Mouse (Mus musculus): ENCODE measurements around the gene Pkp4. TPM values are rescaled to one million over a fixed set of nuclear protein-coding genes. Genes with fewer than 3 reads are reported as not detected.

Pkp4 gene
- total and polyA plus RNA-seq, 2 experiments = 38.4 to 42.7 TPM

DNA sequence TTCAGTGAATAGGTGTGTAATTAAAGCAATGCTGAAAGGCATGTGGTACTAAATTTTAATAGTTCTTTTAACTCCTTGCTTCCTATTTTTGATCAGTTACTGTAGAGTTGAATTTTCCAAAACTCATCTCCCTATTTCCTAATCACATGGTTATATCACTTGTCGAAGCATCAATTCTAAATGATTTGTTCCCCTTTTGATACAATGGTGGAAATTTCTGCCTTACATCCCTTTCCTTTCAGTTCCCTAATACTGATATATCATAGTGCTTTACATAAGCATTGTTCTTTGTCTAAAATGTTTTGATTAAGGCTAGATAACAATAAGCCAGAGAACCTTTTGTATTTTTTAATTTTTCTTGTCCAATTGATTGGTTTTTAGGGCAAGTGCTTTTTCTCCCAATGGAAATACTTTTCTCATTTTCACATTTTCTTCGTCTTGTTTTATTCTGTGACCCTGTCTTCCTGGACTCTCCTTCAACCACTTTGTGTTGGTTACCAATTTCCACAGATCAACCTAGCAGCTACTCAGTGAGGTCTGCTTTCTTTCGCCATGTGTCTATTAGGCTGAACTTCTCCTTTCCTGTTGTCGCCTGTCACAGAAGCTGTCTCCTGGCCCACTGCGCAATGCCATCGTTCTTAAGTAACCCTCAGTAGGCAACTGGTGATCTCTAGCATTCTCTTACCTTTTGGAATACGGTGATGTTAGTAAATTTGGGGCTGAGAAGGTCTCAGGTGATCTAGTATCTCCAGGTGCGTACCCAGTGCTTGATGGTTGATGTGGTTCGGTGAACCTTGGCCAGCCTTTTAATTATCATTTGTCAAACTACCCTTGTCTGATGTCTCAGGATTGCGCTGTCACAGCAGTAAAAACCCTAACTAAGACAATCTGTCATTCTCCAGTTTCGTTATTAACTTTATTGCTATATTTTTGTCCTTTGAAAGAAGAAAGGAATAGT is 23.7 kb downstream of the Pkp4 start:
- H3K27ac ChIP-seq (replicated peaks; ENCODE audit: insufficient read depth, low read depth, low read length) = no peak overlapping the region
- DNase-seq (ENCODE audit: extremely low read depth, low read depth, low spot score) = no peak
- no peaks in the 10 kb centered on the region for H3K4me1 ChIP-seq (ENCODE audit: control insufficient read depth, insufficient read depth, low read length)

DNA sequence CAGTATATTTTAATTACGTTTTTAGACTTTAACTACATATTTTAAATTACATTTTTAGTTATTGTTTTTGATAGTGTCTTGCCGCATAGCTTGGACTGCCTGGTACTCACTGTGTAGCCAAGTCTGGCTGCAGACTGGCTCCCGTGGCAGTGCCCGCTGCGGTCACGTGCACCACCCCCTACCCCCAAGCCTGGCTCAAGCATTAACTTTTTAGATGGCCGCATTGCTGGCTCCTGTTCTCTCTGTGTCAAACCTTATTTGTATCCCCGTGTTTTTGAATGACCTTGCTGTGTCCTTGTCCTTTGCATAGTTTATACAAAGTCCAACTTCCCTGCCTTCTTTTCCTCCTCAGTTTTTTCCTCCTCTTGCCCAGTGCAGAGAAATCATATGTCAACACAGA is 25.5 kb downstream of the Pkp4 start:
- no peak overlapping the region for H3K4me3 ChIP-seq (ENCODE audit: insufficient read depth, low read depth, low read length)
- H3K9ac ChIP-seq (ENCODE audit: low read depth, low read length) = no peak overlapping the region
- H3K27me3 ChIP-seq (ENCODE audit: control insufficient read depth, insufficient read depth, low read length) = no peaks in the 10 kb centered on the region
- TF ChIP-seq CTCF (IDR thresholded peaks at IDR 0.05; ENCODE audit: low read depth, low read length) (no peak), POLR2A (IDR thresholded peaks at IDR 0.05; ENCODE audit: extremely low read depth, insufficient read depth, low read length) (no peak)
- peak; percentile 48 for DNase-seq (ENCODE audit: extremely low read depth, low read depth, low spot score)
- no peaks in the 10 kb centered on the region for H3K36me3 ChIP-seq (ENCODE audit: control insufficient read depth, insufficient read depth, low read length)
- 0 out of 2 replicates have a peak, but pooled peaks cover 2% of the 10 kb centered on the region for H3K4me1 ChIP-seq (ENCODE audit: control insufficient read depth, insufficient read depth, low read length)
- WGBS = 86% methylated on average over 8 of the region's 8 CpGs
- peaks cover 51% of the 10 kb centered on the region; the same call in 1 of the 2 replicates for H3K79me2 ChIP-seq (ENCODE audit: control insufficient read depth, insufficient read depth, low read length)
- no peak overlapping the region for H3K27ac ChIP-seq (replicated peaks; ENCODE audit: insufficient read depth, low read depth, low read length)

More for the DNA sequence above, 23.7 kb downstream of the Pkp4 start:
- 93% methylated on average over 11 of the region's 11 CpGs for WGBS
- TF ChIP-seq POLR2A (IDR thresholded peaks at IDR 0.05; ENCODE audit: extremely low read depth, insufficient read depth, low read length) (no peak), CTCF (IDR thresholded peaks at IDR 0.05; ENCODE audit: low read depth, low read length) (no peak)
- no peak overlapping the region for H3K4me3 ChIP-seq (ENCODE audit: insufficient read depth, low read depth, low read length)
- no peak overlapping the region for H3K9ac ChIP-seq (ENCODE audit: low read depth, low read length)
- no peaks in the 10 kb centered on the region for H3K27me3 ChIP-seq (ENCODE audit: control insufficient read depth, insufficient read depth, low read length)
- peaks cover 48% of the 10 kb centered on the region; the same call in 1 of the 2 replicates for H3K79me2 ChIP-seq (ENCODE audit: control insufficient read depth, insufficient read depth, low read length)
- H3K36me3 ChIP-seq (ENCODE audit: control insufficient read depth, insufficient read depth, low read length) = no peaks in the 10 kb centered on the region

DNA sequence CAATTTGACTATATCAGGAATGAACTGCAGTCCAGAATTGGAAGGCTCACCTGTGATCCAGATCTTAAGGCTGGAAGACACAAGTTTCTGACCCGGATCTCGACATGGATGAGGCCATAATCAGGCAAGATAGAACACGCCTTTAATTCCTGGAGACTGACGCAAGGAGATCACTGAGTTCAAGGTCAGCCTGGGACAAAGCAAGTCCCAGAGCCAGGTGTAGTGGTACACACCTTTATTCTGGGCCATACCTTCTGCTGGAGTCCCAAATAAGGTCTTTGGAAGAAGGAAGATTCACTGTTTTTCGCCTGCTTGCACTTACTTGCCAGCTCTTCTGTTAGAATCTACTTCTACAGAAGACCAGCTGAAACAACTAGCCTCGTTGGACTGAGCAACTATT is 26.3 kb downstream of the Pkp4 start:
- 89% methylated on average over 6 of the region's 6 CpGs for WGBS
- no peak for DNase-seq (ENCODE audit: extremely low read depth, low read depth, low spot score)
- Histone ChIP-seq H3K27ac (replicated peaks; ENCODE audit: insufficient read depth, low read depth, low read length) (no peak overlapping the region), H3K9ac (ENCODE audit: low read depth, low read length) (no peak overlapping the region), H3K79me2 (ENCODE audit: control insufficient read depth, insufficient read depth, low read length) (peaks cover 56% of the 10 kb centered on the region; the same call in 1 of the 2 replicates), H3K36me3 (ENCODE audit: control insufficient read depth, insufficient read depth, low read length) (no peaks in the 10 kb centered on the region), H3K27me3 (ENCODE audit: control insufficient read depth, insufficient read depth, low read length) (no peaks in the 10 kb centered on the region), H3K4me3 (ENCODE audit: insufficient read depth, low read depth, low read length) (no peak overlapping the region), H3K4me1 (ENCODE audit: control insufficient read depth, insufficient read depth, low read length) (0 out of 2 replicates have a peak, but pooled peaks cover 2% of the 10 kb centered on the region)
- no peak for TF ChIP-seq POLR2A (IDR thresholded peaks at IDR 0.05; ENCODE audit: extremely low read depth, insufficient read depth, low read length)
- TF ChIP-seq CTCF (IDR thresholded peaks at IDR 0.05; ENCODE audit: low read depth, low read length) = no peak

- TF ChIP-seq CTCF (IDR thresholded peaks at IDR 0.05; ENCODE audit: low read depth, low read length) (no peak), POLR2A (IDR thresholded peaks at IDR 0.05; ENCODE audit: extremely low read depth, insufficient read depth, low read length) (no peak)
- Histone ChIP-seq H3K36me3 (ENCODE audit: control insufficient read depth, insufficient read depth, low read length) (no peaks in the 10 kb centered on the region), H3K27me3 (ENCODE audit: control insufficient read depth, insufficient read depth, low read length) (no peaks in the 10 kb centered on the region), H3K79me2 (ENCODE audit: control insufficient read depth, insufficient read depth, low read length) (peaks cover 57% of the 10 kb centered on the region; the same call in 1 of the 2 replicates), H3K27ac (replicated peaks; ENCODE audit: insufficient read depth, low read depth, low read length) (no peak overlapping the region), H3K4me1 (ENCODE audit: control insufficient read depth, insufficient read depth, low read length) (0 out of 2 replicates have a peak, but pooled peaks cover 5% of the 10 kb centered on the region), H3K9ac (ENCODE audit: low read depth, low read length) (no peak overlapping the region), H3K4me3 (ENCODE audit: insufficient read depth, low read depth, low read length) (no peak overlapping the region)
- DNase-seq (ENCODE audit: extremely low read depth, low read depth, low spot score) = no peak
- 86% methylated on average over 8 of the region's 8 CpGs for WGBS
Observed at GRCm38 (mm10) chr2:59188306-59188705, 27.7 kb downstream of the Pkp4 start.

- Histone ChIP-seq H3K79me2 (ENCODE audit: control insufficient read depth, insufficient read depth, low read length) (peaks cover 58% of the 10 kb centered on the region; the same call in 1 of the 2 replicates), H3K9ac (ENCODE audit: low read depth, low read length) (no peak overlapping the region), H3K4me1 (ENCODE audit: control insufficient read depth, insufficient read depth, low read length) (0 out of 2 replicates have a peak, but pooled peaks cover 5% of the 10 kb centered on the region), H3K27me3 (ENCODE audit: control insufficient read depth, insufficient read depth, low read length) (no peaks in the 10 kb centered on the region), H3K36me3 (ENCODE audit: control insufficient read depth, insufficient read depth, low read length) (no peaks in the 10 kb centered on the region), H3K27ac (replicated peaks; ENCODE audit: insufficient read depth, low read depth, low read length) (no peak overlapping the region), H3K4me3 (ENCODE audit: insufficient read depth, low read depth, low read length) (no peak overlapping the region)
- WGBS = 76% methylated on average over 5 of the region's 5 CpGs
- TF ChIP-seq POLR2A (IDR thresholded peaks at IDR 0.05; ENCODE audit: extremely low read depth, insufficient read depth, low read length) (no peak), CTCF (IDR thresholded peaks at IDR 0.05; ENCODE audit: low read depth, low read length) (no peak)
- no peak for DNase-seq (ENCODE audit: extremely low read depth, low read depth, low spot score)
Observed at GRCm38 (mm10) chr2:59189661-59190185, 29.1 kb downstream of the Pkp4 start.

Measured in liver, adult 2 months (tissue).